In the genomic region with DNA sequence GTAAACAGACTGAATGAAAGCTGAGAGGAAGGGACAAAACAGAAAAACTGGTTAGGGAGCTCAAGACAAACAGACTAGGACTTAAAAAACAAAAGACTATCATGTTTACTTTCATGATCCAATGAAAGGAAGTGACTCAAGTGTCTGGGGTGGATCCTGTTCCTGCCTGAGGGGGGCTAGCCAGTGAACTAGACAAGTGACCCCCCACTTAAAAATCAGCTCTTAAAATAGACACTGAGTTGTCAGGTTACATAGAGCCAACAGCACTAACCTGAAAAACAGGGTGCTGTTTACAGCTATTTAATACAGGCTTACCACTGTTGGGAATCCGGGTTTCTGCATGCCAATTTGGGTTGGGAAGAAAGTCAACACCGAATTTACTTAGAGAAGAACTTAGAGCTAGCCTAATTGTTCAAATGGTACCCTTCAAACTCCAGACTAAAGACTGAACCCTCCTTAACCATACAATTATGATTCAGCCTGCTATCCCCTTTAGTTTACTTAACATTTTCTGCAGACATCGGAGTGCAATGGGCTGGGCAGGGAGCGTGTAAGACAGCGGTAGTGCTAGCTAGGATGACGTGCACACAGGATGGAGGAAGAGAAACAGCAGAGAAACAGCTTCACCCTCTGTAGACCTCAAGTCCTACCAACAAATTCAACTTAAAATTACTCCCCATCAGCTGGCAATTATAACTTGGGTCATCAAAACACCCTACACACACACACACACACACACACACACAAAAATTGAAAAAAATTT, we compare ENCODE assay signal across 9 mouse cellular contexts. TPM values are rescaled to one million over a fixed set of nuclear protein-coding genes. Genes with fewer than 3 reads are reported as not detected.
A peak's percentile ranks its signal among the peaks of the same experiment; 100 is the strongest.
DNase-seq lines count a peak whose midpoint lies in the region; ATAC-seq and TF ChIP-seq lines count a peak whose summit lies in the region.
"Had no signal": no experiment of that assay in that cellular context is flagged by ENCODE, and none has a peak within 500 bp of the region (broad histone marks: within the 10 kb centered on the region; RNA-seq: fewer than 3 reads in every experiment).

No protein-coding gene starts in this region.

- H3K27me3 ChIP-seq in forebrain, embryonic 10.5 days (ENCODE audit: poor library complexity, severe bottlenecking) = no peaks in the 10 kb centered on the region
- no peaks in the 10 kb centered on the region for H3K27me3 ChIP-seq in forebrain, postnatal 0 days (ENCODE audit: insufficient read depth, low read length)
- no peaks in the 10 kb centered on the region for H3K27me3 ChIP-seq in midbrain, embryonic 12.5 days
- H3K27me3 ChIP-seq in midbrain, embryonic 16.5 days (ENCODE audit: control insufficient read depth, insufficient read depth, low read depth, low read length) = no peaks in the 10 kb centered on the region
- no peaks in the 10 kb centered on the region; the same call in 1 of the 2 replicates for H3K27me3 ChIP-seq in limb, embryonic 12.5 days
- H3K27me3 ChIP-seq in small intestine, adult 2 months (ENCODE audit: control insufficient read depth, insufficient read depth, low read length) = no peaks in the 10 kb centered on the region

- DNase-seq in forebrain, embryonic 10.5 days (ENCODE audit: extremely low spot score, low spot score) = no peak
- no peak for DNase-seq in forebrain, postnatal 0 days
- DNase-seq in urinary bladder, postnatal 25 days (ENCODE audit: low spot score) = no peak
- DNase-seq in cerebellum, adult 11 months = no peak
- DNase-seq: kidney, postnatal 14 days had no signal

- no peak overlapping the region for H3K4me2 ChIP-seq in forebrain, postnatal 0 days (ENCODE audit: low read depth)
- H3K4me2 ChIP-seq in midbrain, embryonic 12.5 days (replicated peaks) = peak overlapping the region; percentile 88
- no peak overlapping the region; the same call in 1 of the 2 replicates for H3K4me2 ChIP-seq in midbrain, embryonic 16.5 days (ENCODE audit: low read length)
- peak overlapping the region; percentile 82; the same call in 1 of the 2 replicates for H3K4me2 ChIP-seq in limb, embryonic 12.5 days

- no peaks in the 10 kb centered on the region for H3K9me3 ChIP-seq in forebrain, embryonic 10.5 days
- H3K9me3 ChIP-seq in forebrain, postnatal 0 days (ENCODE audit: low read length) = no peaks in the 10 kb centered on the region
- no peaks in the 10 kb centered on the region for H3K9me3 ChIP-seq in midbrain, embryonic 12.5 days
- H3K9me3 ChIP-seq in midbrain, embryonic 16.5 days (replicated peaks; ENCODE audit: control insufficient read depth, low read length, poor library complexity, severe bottlenecking) = no peaks in the 10 kb centered on the region
- no peaks in the 10 kb centered on the region for H3K9me3 ChIP-seq in limb, embryonic 12.5 days

- H3K9ac ChIP-seq in forebrain, postnatal 0 days = no peak overlapping the region
- H3K9ac ChIP-seq in midbrain, embryonic 12.5 days (replicated peaks) = no peak overlapping the region
- H3K9ac ChIP-seq in midbrain, embryonic 16.5 days (ENCODE audit: low read depth, low read length) = no peak overlapping the region
- H3K9ac ChIP-seq in limb, embryonic 12.5 days (replicated peaks) = no peak overlapping the region

- H3K4me3 ChIP-seq in forebrain, embryonic 10.5 days = peak overlapping the region; percentile 100; the same call in 1 of the 2 replicates
- H3K4me3 ChIP-seq in forebrain, postnatal 0 days (ENCODE audit: low read depth, low read length) = no peak overlapping the region
- no peak overlapping the region for H3K4me3 ChIP-seq in midbrain, embryonic 12.5 days
- no peak overlapping the region for H3K4me3 ChIP-seq in midbrain, embryonic 16.5 days (ENCODE audit: low read depth, low read length)
- no peak overlapping the region for H3K4me3 ChIP-seq in limb, embryonic 12.5 days (replicated peaks)
- no peak overlapping the region for H3K4me3 ChIP-seq in small intestine, adult 2 months (ENCODE audit: low read depth, low read length)

- peaks cover 28% of the 10 kb centered on the region for H3K4me1 ChIP-seq in forebrain, embryonic 10.5 days
- H3K4me1 ChIP-seq in forebrain, postnatal 0 days (ENCODE audit: insufficient read depth) = peaks cover 9% of the 10 kb centered on the region
- peaks cover 22% of the 10 kb centered on the region for H3K4me1 ChIP-seq in midbrain, embryonic 12.5 days
- peaks cover 20% of the 10 kb centered on the region for H3K4me1 ChIP-seq in midbrain, embryonic 16.5 days (ENCODE audit: control insufficient read depth, insufficient read depth, low read length)
- peaks cover 27% of the 10 kb centered on the region for H3K4me1 ChIP-seq in limb, embryonic 12.5 days (replicated peaks)
- H3K4me1 ChIP-seq in small intestine, adult 2 months (ENCODE audit: control insufficient read depth, insufficient read depth, insufficient read length, low read length) = peaks cover 15% of the 10 kb centered on the region

- WGBS in forebrain, embryonic 10.5 days = 87% methylated on average over 6 of the region's 6 CpGs
- WGBS in forebrain, postnatal 0 days = 79% methylated on average over 6 of the region's 6 CpGs
- 82% methylated on average over 6 of the region's 6 CpGs for WGBS in midbrain, embryonic 12.5 days
- 84% methylated on average over 6 of the region's 6 CpGs for WGBS in midbrain, embryonic 16.5 days
- whole genome bisulfite sequencing in limb, embryonic 12.5 days = 82% methylated on average over 6 of the region's 6 CpGs
- 10% methylated on average over 6 of the region's 6 CpGs for WGBS in small intestine, adult 2 months

- no peak overlapping the region for H3K27ac ChIP-seq in forebrain, embryonic 10.5 days
- no peak overlapping the region for H3K27ac ChIP-seq in forebrain, postnatal 0 days (ENCODE audit: low read depth, low read length)
- no peak overlapping the region for H3K27ac ChIP-seq in midbrain, embryonic 12.5 days (replicated peaks)
- H3K27ac ChIP-seq in midbrain, embryonic 16.5 days (ENCODE audit: low read length) = no peak overlapping the region
- H3K27ac ChIP-seq in limb, embryonic 12.5 days = no peak overlapping the region
- peak overlapping the region; percentile 78 for H3K27ac ChIP-seq in small intestine, adult 2 months (ENCODE audit: insufficient read depth, low read depth, low read length)

- TF ChIP-seq CTCF in forebrain, postnatal 0 days (IDR thresholded peaks at IDR 0.05; ENCODE audit: low read depth) = no peak
- no peak for TF ChIP-seq CTCF in small intestine, adult 2 months (IDR thresholded peaks at IDR 0.05; ENCODE audit: extremely low read depth, insufficient read length, insufficient replicate concordance, low read depth, low read length)

- ATAC-seq in forebrain, postnatal 0 days = no peak
- no peak for ATAC-seq in midbrain, embryonic 12.5 days (ENCODE audit: low FRiP score, low read depth)
- no peak for ATAC-seq in midbrain, embryonic 16.5 days
- no peak for ATAC-seq in limb, embryonic 12.5 days (ENCODE audit: insufficient number of reproducible peaks, insufficient read depth, low FRiP score, low TSS enrichment, low read depth)

- peaks cover 44% of the 10 kb centered on the region for H3K36me3 ChIP-seq in forebrain, embryonic 10.5 days (replicated peaks)
- peaks cover 3% of the 10 kb centered on the region; the same call in 1 of the 2 replicates for H3K36me3 ChIP-seq in forebrain, postnatal 0 days (ENCODE audit: insufficient read depth)
- peaks cover 14% of the 10 kb centered on the region for H3K36me3 ChIP-seq in midbrain, embryonic 12.5 days
- H3K36me3 ChIP-seq in midbrain, embryonic 16.5 days (ENCODE audit: control insufficient read depth, insufficient read depth, low read length) = no peaks in the 10 kb centered on the region
- H3K36me3 ChIP-seq in limb, embryonic 12.5 days = peaks cover 25% of the 10 kb centered on the region
- peaks cover 15% of the 10 kb centered on the region for H3K36me3 ChIP-seq in small intestine, adult 2 months (ENCODE audit: control insufficient read depth, insufficient read depth, low read length)

- TF ChIP-seq POLR2A in small intestine, adult 2 months (IDR thresholded peaks at IDR 0.05; ENCODE audit: low read depth, low read length) = no peak

RNA-seq across cellular contexts. Expression of a gene that starts 2.3 kb away (rescaled TPM):
- 27.3 and 27.4 TPM in 2 replicates for polyA plus RNA-seq in forebrain, embryonic 10.5 days (2016; fragmentation: Nextera tagmentation; extraction: Ambion mirVana)
- 17.2 and 20.7 TPM in 2 replicates for total RNA-seq in forebrain, postnatal 0 days (2014; rRNA removed)
- 8.2 and 11.1 TPM in 2 replicates for polyA plus RNA-seq in forebrain, postnatal 0 days (2015; fragmentation: Nextera tagmentation; extraction: Ambion mirVana)
- 25.7 and 28.4 TPM in 2 replicates for polyA plus RNA-seq in midbrain, embryonic 12.5 days (2016; fragmentation: Nextera tagmentation; extraction: Ambion mirVana)
- 10.0 and 12.6 TPM in 2 replicates for polyA plus RNA-seq in midbrain, embryonic 16.5 days (2015; fragmentation: Nextera tagmentation; extraction: Ambion mirVana)
- 31.1 and 32.2 TPM in 2 replicates for polyA plus RNA-seq in limb, embryonic 12.5 days (2016; fragmentation: Nextera tagmentation; extraction: Ambion mirVana)
- polyA plus RNA-seq in small intestine, adult 2 months (2012; rRNA removed) = 15.4 and 21.2 TPM in 2 replicates

RNA-seq across cellular contexts. Expression of a gene that starts 25.5 kb away (rescaled TPM):
- not detected in 2 replicates for polyA plus RNA-seq in forebrain, embryonic 10.5 days (2016; fragmentation: Nextera tagmentation; extraction: Ambion mirVana)
- not detected in 2 replicates for total RNA-seq in forebrain, postnatal 0 days (2014; rRNA removed)
- not detected in 2 replicates for polyA plus RNA-seq in forebrain, postnatal 0 days (2015; fragmentation: Nextera tagmentation; extraction: Ambion mirVana)
- not detected in 2 replicates for polyA plus RNA-seq in midbrain, embryonic 12.5 days (2016; fragmentation: Nextera tagmentation; extraction: Ambion mirVana)
- polyA plus RNA-seq in midbrain, embryonic 16.5 days (2015; fragmentation: Nextera tagmentation; extraction: Ambion mirVana) = not detected in 2 replicates
- polyA plus RNA-seq in limb, embryonic 12.5 days (2016; fragmentation: Nextera tagmentation; extraction: Ambion mirVana) = not detected in 2 replicates
- 13.3 and 19.0 TPM in 2 replicates for polyA plus RNA-seq in small intestine, adult 2 months (2012; rRNA removed)

RNA-seq across cellular contexts. Expression of a gene that starts 35.5 kb away (rescaled TPM):
- polyA plus RNA-seq in forebrain, embryonic 10.5 days (2016; fragmentation: Nextera tagmentation; extraction: Ambion mirVana) = 2.5 and 3.8 TPM in 2 replicates
- total RNA-seq in forebrain, postnatal 0 days (2014; rRNA removed) = 3.1 and 4.8 TPM in 2 replicates
- polyA plus RNA-seq in forebrain, postnatal 0 days (2015; fragmentation: Nextera tagmentation; extraction: Ambion mirVana) = 0.36 and 0.53 TPM in 2 replicates
- not detected in 2 replicates for polyA plus RNA-seq in midbrain, embryonic 12.5 days (2016; fragmentation: Nextera tagmentation; extraction: Ambion mirVana)
- 1.7 TPM in 1 of 2 replicates, not detected in the other for polyA plus RNA-seq in midbrain, embryonic 16.5 days (2015; fragmentation: Nextera tagmentation; extraction: Ambion mirVana)
- 1.8 TPM in 1 of 2 replicates, not detected in the other for polyA plus RNA-seq in limb, embryonic 12.5 days (2016; fragmentation: Nextera tagmentation; extraction: Ambion mirVana)
- 9.8 and 16.5 TPM in 2 replicates for polyA plus RNA-seq in small intestine, adult 2 months (2012; rRNA removed)

RNA-seq across cellular contexts. Expression of a gene that starts 56.2 kb away (rescaled TPM):
- 4.0 and 4.4 TPM in 2 replicates for polyA plus RNA-seq in forebrain, embryonic 10.5 days (2016; fragmentation: Nextera tagmentation; extraction: Ambion mirVana)
- total RNA-seq in forebrain, postnatal 0 days (2014; rRNA removed) = 27.3 and 33.7 TPM in 2 replicates
- polyA plus RNA-seq in forebrain, postnatal 0 days (2015; fragmentation: Nextera tagmentation; extraction: Ambion mirVana) = 5.0 and 5.6 TPM in 2 replicates
- polyA plus RNA-seq in midbrain, embryonic 12.5 days (2016; fragmentation: Nextera tagmentation; extraction: Ambion mirVana) = 6.1 and 7.6 TPM in 2 replicates
- polyA plus RNA-seq in midbrain, embryonic 16.5 days (2015; fragmentation: Nextera tagmentation; extraction: Ambion mirVana) = 7.9 and 8.4 TPM in 2 replicates
- polyA plus RNA-seq in limb, embryonic 12.5 days (2016; fragmentation: Nextera tagmentation; extraction: Ambion mirVana) = 7.4 and 8.3 TPM in 2 replicates
- polyA plus RNA-seq in small intestine, adult 2 months (2012; rRNA removed) = 9.7 and 17.0 TPM in 2 replicates

Comparison
In these comparisons a context has a peak if more than half of its experiments do, and no peak if none do; other contexts are left out.
1. H3K4me2 ChIP-seq: peak in midbrain, embryonic 12.5 days (single experiment) and limb, embryonic 12.5 days (single experiment); none in forebrain, postnatal 0 days (single experiment) and midbrain, embryonic 16.5 days (single experiment).
2. RNA of a gene that starts 25.5 kb away (polyA plus RNA-seq): 13.3 to 19.0 TPM in small intestine, adult 2 months; not detected in midbrain, embryonic 16.5 days, not detected in forebrain, postnatal 0 days, not detected in forebrain, embryonic 10.5 days, not detected in midbrain, embryonic 12.5 days and not detected in limb, embryonic 12.5 days; every median in the first group is over 10 times any median in the second.